Mouse (Mus musculus) MEL (cell line): ENCODE measurements at regions not wholly inside any gene's neighbourhood (a gene's known extent, or its start where the extent isn't known, plus 50 kb on each side); places are given as distances from the start of the nearest gene placed in this dataset.

Experiments used
- CTCF ChIP-seq, 3 experiments: IDR thresholded peaks in 2 of 3; conservative IDR thresholded peaks in 1 of 3; 2 replicates each; pipeline ENCODE4 v1.5.1; 2011 to 2012; ENCODE audit warnings: low read length in 3 of 3, low read depth in 2 of 3, mild to moderate bottlenecking in 2 of 3, improper control_type of control experiment in 1 of 3, inconsistent platforms in 1 of 3, mixed read lengths in 1 of 3, moderate library complexity in 1 of 3; ENCODE audit not compliant: control insufficient read depth in 1 of 3, insufficient read depth in 1 of 3, poor library complexity in 1 of 3, severe bottlenecking in 1 of 3
- E2F4 ChIP-seq: IDR thresholded peaks from 2 replicates; pipeline ENCODE4 v1.6.1; 2011; ENCODE audit warnings: low read depth, low read length, improper control_type of control experiment, borderline replicate concordance
- ELF1 ChIP-seq: IDR thresholded peaks from 2 replicates; pipeline ENCODE4 v1.6.1; 2014; ENCODE audit warnings: low read depth, mild to moderate bottlenecking, inconsistent platforms, low read length, improper control_type of control experiment, moderate library complexity
- EP300 ChIP-seq, 2 experiments: IDR thresholded peaks; 2 replicates each; pipeline ENCODE4 v1.6.1; 2011; ENCODE audit warnings: improper control_type of control experiment in 2 of 2, low read length in 2 of 2, low read depth in 1 of 2, mild to moderate bottlenecking in 1 of 2
- GATA1 ChIP-seq: IDR thresholded peaks from 2 replicates; pipeline ENCODE4 v1.6.1; 2011; ENCODE audit warnings: low read depth, low read length, improper control_type of control experiment
- JUND ChIP-seq: IDR thresholded peaks from 2 replicates; pipeline ENCODE4 v1.6.1; 2011; ENCODE audit warnings: low read depth, mild to moderate bottlenecking, improper control_type of control experiment, low read length
- MAFK ChIP-seq: IDR thresholded peaks from 2 replicates; pipeline ENCODE4 v1.6.1; 2011; ENCODE audit warnings: low read depth, mild to moderate bottlenecking, low read length, improper control_type of control experiment, borderline replicate concordance
- POLR2A ChIP-seq, 2 experiments: IDR thresholded peaks; 2 replicates each; pipeline ENCODE4 v1.6.1; 2011 to 2012; ENCODE audit warnings: low read length in 2 of 2, mild to moderate bottlenecking in 2 of 2, control low read depth in 1 of 2, improper control_type of control experiment in 1 of 2, low read depth in 1 of 2, moderate library complexity in 1 of 2; ENCODE audit not compliant: control insufficient read depth in 1 of 2, insufficient read depth in 1 of 2, poor library complexity in 1 of 2
- POLR2AphosphoS2 ChIP-seq: IDR thresholded peaks from 2 replicates; pipeline ENCODE4 v1.6.1; 2011; ENCODE audit warnings: low read length, improper control_type of control experiment
- USF2 ChIP-seq, 2 experiments: IDR thresholded peaks; 2 replicates each; pipeline ENCODE4 v1.6.1; 2011 to 2012; ENCODE audit warnings: improper control_type of control experiment in 2 of 2, low read length in 2 of 2, borderline replicate concordance in 1 of 2, inconsistent platforms in 1 of 2, low read depth in 1 of 2, mild to moderate bottlenecking in 1 of 2; ENCODE audit not compliant: insufficient read depth in 1 of 2

DNA sequence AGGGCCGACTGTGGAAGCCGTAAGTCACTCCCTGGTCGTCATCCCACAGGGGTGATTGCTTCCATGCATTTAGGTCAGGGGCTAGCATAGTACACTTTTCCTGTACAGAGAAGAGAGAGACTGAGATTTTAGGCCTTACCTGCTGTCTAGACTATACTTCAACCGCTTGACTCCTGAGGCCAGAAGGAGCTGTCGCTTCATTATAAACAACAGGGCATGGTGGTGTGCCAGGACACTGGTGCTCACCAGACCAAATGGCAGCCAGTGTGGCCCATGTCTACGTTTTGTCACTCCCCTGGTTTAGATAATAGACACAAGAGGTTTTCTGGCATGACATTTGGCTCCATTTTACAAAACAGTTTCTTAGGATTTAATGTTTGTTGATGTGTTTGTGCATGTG lies 79.4 kb downstream of the Gas1 start:
- TF ChIP-seq JUND (no peak), USF2 (IDR thresholded peaks at IDR 0.05; ENCODE audit: borderline replicate concordance in 1 of 2, insufficient read depth in 1 of 2, low read depth in 1 of 2, low read length in 2 of 2) (no peak), EP300 (IDR thresholded peaks at IDR 0.05; ENCODE audit: low read depth in 1 of 2, low read length in 2 of 2) (no peak), CTCF (IDR thresholded peaks at IDR 0.05 in 2 of 3, conservative IDR thresholded peaks at IDR 0.05 in 1 of 3; ENCODE audit: control insufficient read depth in 1 of 3, insufficient read depth in 1 of 3, low read depth in 2 of 3, low read length in 3 of 3, poor library complexity in 1 of 3, severe bottlenecking in 1 of 3) (no peak), POLR2AphosphoS2 (no peak), MAFK (no peak), ELF1 (no peak), E2F4 (no peak), GATA1 (no peak), POLR2A (IDR thresholded peaks at IDR 0.05; ENCODE audit: control insufficient read depth in 1 of 2, insufficient read depth in 1 of 2, low read depth in 1 of 2, low read length in 2 of 2, poor library complexity in 1 of 2) (no peak)
